Mouse (Mus musculus) heart, adult 8-10 months (tissue): ENCODE results near the gene Jmjd8. TPM values are rescaled to one million over a fixed set of nuclear protein-coding genes. Genes with fewer than 3 reads are reported as not detected.
A peak's percentile ranks its signal among the peaks of the same experiment; 100 is the strongest.

ENCODE experiments used
- DNase-seq: peaks from one replicate; pipeline ENCODE4 v3.0.0; 2022; ENCODE audit warnings: low spot score
- microRNA-seq: library from miRNA; unstranded; fragments of <30 nt; microRNA quantifications from one replicate; pipeline ENCODE4 v1.2.0, GENCODE M21; 2022
- total RNA-seq, 4 experiments: library from RNA; stranded (reverse); gene quantifications; 2 replicates each; pipeline ENCODE4 v1.2.4; 2022

Jmjd8 gene
- total RNA-seq, 4 experiments from 2014 or later = 34.2 to 39.6 (median 34.8) TPM

GRCm38 (mm10) chr17:25877741-25878610 lies 49.3 kb downstream of the Jmjd8 start:
- DNase-seq = no peak

DNA sequence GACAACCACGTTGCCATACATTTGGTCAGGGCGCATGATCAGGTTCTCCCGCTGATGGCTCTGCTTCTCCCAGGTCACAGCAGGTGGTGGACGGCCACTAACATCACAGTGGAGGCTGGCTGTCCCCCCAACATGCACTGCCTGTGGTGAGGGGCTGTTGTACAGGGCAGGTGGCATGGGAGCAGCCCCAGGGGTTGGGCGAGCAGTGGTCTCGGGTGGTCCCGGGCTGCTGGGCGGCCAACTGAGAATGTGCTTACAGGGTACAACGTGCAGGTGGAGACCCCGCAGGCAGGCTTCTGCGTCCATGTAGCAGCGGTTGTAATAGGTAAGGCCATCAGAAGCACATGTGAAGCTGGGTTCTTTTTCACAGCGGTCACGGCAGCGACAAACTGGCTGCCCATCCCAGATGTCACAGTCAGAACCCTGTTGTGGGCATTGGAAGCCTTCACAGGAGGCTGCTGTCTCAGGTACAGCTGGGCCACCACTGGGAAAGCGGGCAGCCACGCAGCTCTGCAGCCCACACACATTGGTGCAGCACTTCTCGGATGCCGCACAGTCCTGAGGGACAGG lies 50.0 kb downstream of the Jmjd8 start:
- DNase-seq = no peak

GRCm38 (mm10) chr17:25879261-25879660 lies 50.6 kb downstream of the Jmjd8 start:
- DNase-seq = no peak

DNA sequence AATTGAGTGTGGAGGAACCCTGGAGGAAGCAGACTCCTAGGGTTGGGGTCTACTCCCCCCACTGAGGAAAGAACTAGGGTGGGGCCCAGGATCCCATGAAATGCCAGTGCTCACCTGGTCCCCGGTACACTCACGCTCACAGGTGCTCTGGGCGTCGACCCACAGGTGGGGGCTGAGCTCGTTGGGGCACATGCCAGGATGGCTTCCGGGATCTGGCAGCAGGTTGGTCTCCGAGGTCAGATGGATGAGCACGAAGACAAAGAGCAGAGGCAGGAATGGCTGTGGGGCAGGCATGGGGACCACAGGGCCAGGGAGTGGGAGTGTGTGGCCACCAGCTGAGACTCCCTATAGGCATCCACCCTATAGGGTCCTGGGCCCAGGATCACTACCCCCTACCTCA lies 51.1 kb downstream of the Jmjd8 start:
- no peak for DNase-seq

DNA sequence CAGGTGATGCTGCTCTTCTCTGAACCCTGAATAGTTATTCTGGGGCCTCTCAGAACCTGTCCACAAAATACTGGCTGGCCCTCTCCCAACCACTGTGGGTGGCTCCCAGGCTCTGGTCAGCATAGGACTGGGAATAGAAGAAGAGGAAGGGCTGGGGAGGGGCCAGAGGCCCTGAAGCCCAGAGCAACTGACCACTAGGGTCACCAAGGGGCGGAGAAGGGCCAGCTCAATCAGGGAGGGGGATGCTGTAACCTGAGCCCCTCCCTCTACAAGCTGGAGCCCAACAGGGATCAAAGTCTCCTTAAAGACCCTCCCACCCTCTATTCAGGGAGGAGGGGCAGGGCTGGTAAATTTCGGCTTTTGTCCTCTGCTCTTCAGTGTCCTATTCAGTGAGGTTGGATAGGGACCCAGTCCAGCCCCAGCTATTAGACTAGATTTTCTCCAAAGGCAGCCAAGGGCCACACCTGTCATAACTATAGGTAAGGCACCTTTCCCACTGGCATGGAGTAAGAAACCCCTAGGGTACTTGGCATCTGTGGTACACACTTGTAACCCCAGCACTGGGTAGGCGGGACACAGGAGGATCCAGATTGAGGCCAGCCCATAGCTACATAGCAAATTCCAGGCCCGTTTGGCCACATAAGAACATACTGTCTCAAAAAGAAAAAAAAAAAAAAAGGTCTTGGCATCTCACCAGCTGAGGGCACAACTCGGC lies 51.7 kb downstream of the Jmjd8 start, which contains the start of gene Wfikkn1:
TSS of gene Wfikkn1 (minus strand) at position 663 of the 715 bp plus-strand sequence.
- no peak for DNase-seq

GRCm38 (mm10) chr17:25880913-25881641 lies 52.4 kb downstream of the Jmjd8 start:
- DNase-seq = no peak

Small RNAs within 50 kb of the gene (microRNA-seq; reads per million reads assigned to microRNA genes)
- gene Mir3082 (2.5 reads per million), gene Mir6966 (2.8 reads per million, percentile 1 among the genes with 10 or more reads in this experiment)

Other genes with a start within 250 kb of the Jmjd8 start
- gene Lmf1, start 249.8 kb upstream of the Jmjd8 start, total RNA-seq = 10 to 100 TPM; 30.7 to 34.2 (median 33.8) TPM
- gene Gng13, start 111.7 kb upstream of the Jmjd8 start, total RNA-seq = 1 to 10 TPM in 2 of 4 experiments, not detected in 2; 1.1 to 2.0 TPM
- 1 to 10 TPM; 1.2 to 2.1 (median 1.6) TPM for gene Chtf18, start 101.4 kb upstream of the Jmjd8 start, total RNA-seq
- gene Rpusd1, start 101.2 kb upstream of the Jmjd8 start, total RNA-seq = 1 to 10 TPM; 4.5 to 5.3 (median 4.6) TPM
- not detected for gene Mslnl, start 92.8 kb upstream of the Jmjd8 start, total RNA-seq
- 10 to 100 TPM in 3 of 4 experiments, 1 to 10 TPM in 1; 9.8 to 20.9 (median 17.6) TPM for gene Msln, start 74.5 kb upstream of the Jmjd8 start, total RNA-seq
- gene Narfl, start 55.1 kb upstream of the Jmjd8 start, total RNA-seq = 10 to 100 TPM; 43.8 to 48.8 (median 46.6) TPM
- gene Haghl, start 43.2 kb upstream of the Jmjd8 start, total RNA-seq = 10 to 100 TPM in 3 of 4 experiments, 1 to 10 TPM in 1; 8.5 to 18.4 (median 12.1) TPM
- under 1 TPM in 1 of 4 experiments, not detected in 3; 0.38 TPM for gene Ccdc78, start 42.3 kb upstream of the Jmjd8 start, total RNA-seq
- gene Fam173a, start 36.0 kb upstream of the Jmjd8 start, total RNA-seq = 10 to 100 TPM; 40.7 to 49.9 (median 44.9) TPM
- 1 to 10 TPM in 1 of 4 experiments, under 1 TPM in 1, not detected in 2; 0.72 to 1.8 TPM for gene AC134908.4, start 33.2 kb upstream of the Jmjd8 start, total RNA-seq
- gene Metrn, start 31.7 kb upstream of the Jmjd8 start, total RNA-seq = 10 to 100 TPM; 58.8 to 75.3 (median 65.7) TPM
- gene Fbxl16, start 19.8 kb upstream of the Jmjd8 start, total RNA-seq = 1 to 10 TPM; 1.2 to 1.9 (median 1.5) TPM
- 10 to 100 TPM; 11.2 to 12.6 (median 12.1) TPM for gene Wdr24, start 5.2 kb upstream of the Jmjd8 start, total RNA-seq
- gene Stub1, start 4.5 kb downstream of the Jmjd8 start, total RNA-seq = 100 to 1,000 TPM; 129 to 137 (median 130) TPM
- 1 to 10 TPM in 3 of 4 experiments, under 1 TPM in 1; 0.97 to 5.1 (median 1.6) TPM for gene Rhbdl1, start 8.4 kb downstream of the Jmjd8 start, total RNA-seq
- gene Gm20683, start 12.9 kb downstream of the Jmjd8 start, total RNA-seq = 1 to 10 TPM; 2.2 to 4.4 (median 3.8) TPM
- 100 to 1,000 TPM; 128 to 153 (median 135) TPM for gene Rhot2, start 16.0 kb downstream of the Jmjd8 start, total RNA-seq
- gene Wdr90, start 32.6 kb downstream of the Jmjd8 start, total RNA-seq = 1 to 10 TPM; 1.4 to 2.1 (median 1.6) TPM
- 100 to 1,000 TPM; 211 to 282 (median 267) TPM for gene Mcrip2, start 39.9 kb downstream of the Jmjd8 start, total RNA-seq
- gene Mettl26, start 46.2 kb downstream of the Jmjd8 start, total RNA-seq = 10 to 100 TPM; 13.6 to 16.8 (median 14.5) TPM
- gene Wfikkn1, start 52.0 kb downstream of the Jmjd8 start, total RNA-seq = under 1 TPM; 0.44 to 0.57 (median 0.51) TPM
- 10 to 100 TPM; 17.3 to 20.1 (median 17.7) TPM for gene Rab40c, start 90.9 kb downstream of the Jmjd8 start, total RNA-seq
- 10 to 100 TPM; 37.3 to 48.3 (median 47.8) TPM for gene Pigq, start 116.1 kb downstream of the Jmjd8 start, total RNA-seq
- under 1 TPM in 1 of 4 experiments, not detected in 3; 0.41 TPM for gene Nhlrc4, start 116.1 kb downstream of the Jmjd8 start, total RNA-seq
- under 1 TPM; 0.24 to 0.85 (median 0.36) TPM for gene A930017K11Rik, start 123.7 kb downstream of the Jmjd8 start, total RNA-seq
- gene Capn15, start 156.9 kb downstream of the Jmjd8 start, total RNA-seq = 1 to 10 TPM; 5.4 to 8.1 (median 6.8) TPM
- gene Rab11fip3, start 240.7 kb downstream of the Jmjd8 start, total RNA-seq = 10 to 100 TPM; 30.0 to 33.6 (median 32.2) TPM